Mouse (Mus musculus) midbrain, postnatal 0 days (tissue): ENCODE data around the gene Mrpl4. TPM values are rescaled to one million over a fixed set of nuclear protein-coding genes. Genes with fewer than 3 reads are reported as not detected.
"Not testable (repeated sequence)": the region's sequence is repeated elsewhere in the genome, so short reads cannot be mapped to it uniquely, and the experiment has no call there.

Experiments
- ATAC-seq: fragments of 200-750 bp; cut with Nextera tagmentation; 2 replicates; pipeline ENCODE4 v1.8.0; 2017; ENCODE audit warnings: moderate number of reproducible peaks, mild to moderate bottlenecking, moderate TSS enrichment, moderate library complexity; ENCODE audit not compliant: low FRiP score
- DNase-seq: peaks from one replicate; pipeline ENCODE4 v3.0.0-alpha.2; 2015; ENCODE audit warnings: low spot score
- H3K27ac ChIP-seq: fragments of 300-500 bp; sonication (generic); 2 replicates; pipeline ENCODE4 v1.5.1; 2014; ENCODE audit warnings: low read depth, mild to moderate bottlenecking, low read length, mixed read lengths
- H3K27me3 ChIP-seq: fragments of 300-500 bp; sonication (generic); 2 replicates; pipeline ENCODE4 v1.6.1; 2014; ENCODE audit warnings: low read length, control low read depth, mixed read lengths; ENCODE audit not compliant: insufficient read depth
- H3K36me3 ChIP-seq: fragments of 300-500 bp; sonication (generic); 2 replicates; pipeline ENCODE4 v1.6.1; 2014; ENCODE audit warnings: low read length, control low read depth, mixed read lengths; ENCODE audit not compliant: insufficient read depth
- H3K4me1 ChIP-seq: fragments of 300-500 bp; sonication (generic); 2 replicates; pipeline ENCODE4 v1.6.1; 2014; ENCODE audit warnings: mild to moderate bottlenecking, control low read depth, antibody characterized with exemption, low read length, mixed read lengths; ENCODE audit not compliant: insufficient read depth
- H3K4me2 ChIP-seq: fragments of 300-500 bp; sonication (generic); 2 replicates; pipeline ENCODE4 v1.6.1; 2014; ENCODE audit warnings: low read depth, mild to moderate bottlenecking, low read length, mixed read lengths; ENCODE audit not compliant: poor library complexity, severe bottlenecking
- H3K4me3 ChIP-seq: fragments of 300-500 bp; sonication (generic); 2 replicates; pipeline ENCODE4 v1.5.1; 2014; ENCODE audit warnings: low read depth, mild to moderate bottlenecking, low read length, moderate library complexity
- H3K9ac ChIP-seq: fragments of 300-500 bp; sonication (generic); replicated peaks from 2 replicates; pipeline ENCODE4 v1.6.1; 2014; ENCODE audit warnings: mild to moderate bottlenecking, low read length, moderate library complexity, mixed read lengths; ENCODE audit not compliant: poor library complexity, severe bottlenecking
- H3K9me3 ChIP-seq: fragments of 300-500 bp; sonication (generic); 2 replicates; pipeline ENCODE4 v1.6.1; 2016; ENCODE audit warnings: low read length, control low read depth
- CTCF ChIP-seq: IDR thresholded peaks from 2 replicates; pipeline ENCODE4 v1.5.1; 2016; ENCODE audit warnings: antibody characterized with exemption, mild to moderate bottlenecking
- WGBS: fragments of 180-500 bp; shearing (Covaris S2); extraction: QIAGEN DNeasy Blood & Tissue Kit; methylation state at CpG from one replicate; pipeline ENCODE4 v1.1.7; 2014; 5-methylcytosine and 5-hydroxymethylcytosine counted together
- microRNA counts: library from miRNA; unstranded; fragments of <30 nt; microRNA quantifications from one replicate; lab custom pipeline; 2015
- microRNA-seq: library from miRNA; unstranded; fragments of <30 nt; microRNA quantifications from one replicate; pipeline ENCODE4, GENCODE M21; 2016; ENCODE audit warnings: borderline number of aligned reads
- polyA plus RNA-seq: library from polyadenylated mRNA; unstranded; fragments of >200 nt; fragmentation: Nextera tagmentation; extraction: Ambion mirVana; gene quantifications from 2 replicates; pipeline ENCODE4 v1.2.1, GENCODE M21; 2015
- total RNA-seq: library from RNA; depleted of rRNA; stranded (reverse); fragments of >200 nt; gene quantifications from 2 replicates; pipeline ENCODE4 v1.2.3, GENCODE M21; 2014; rRNA removed

The Mrpl4 gene
- total and polyA plus RNA-seq, 2 experiments from 2014 or later = 62.9 to 105 TPM

- ATAC-seq (no peak), DNase-seq (no peak)
- H3K4me2 ChIP-seq = no peak overlapping the region
- no peak overlapping the region for H3K4me3 ChIP-seq
- 0 out of 2 replicates have a peak, but pooled peaks cover under 1% of the 10 kb centered on the region for H3K4me1 ChIP-seq
- no peak overlapping the region for H3K27ac ChIP-seq
- H3K9me3 ChIP-seq = no peaks in the 10 kb centered on the region
- peaks cover 3% of the 10 kb centered on the region; the same call in 1 of the 2 replicates for H3K27me3 ChIP-seq
- H3K9ac ChIP-seq = no peak overlapping the region
- no peaks in the 10 kb centered on the region for H3K36me3 ChIP-seq
- 90% methylated on average over 4 of the region's 4 CpGs for WGBS
- TF ChIP-seq CTCF = no peak
Observed at GRCm38 (mm10) chr9:21043563-21043962, 41.0 kb downstream of the Mrpl4 start.

- WGBS = 42% methylated on average over 1 of the region's 1 CpGs
- H3K4me1 ChIP-seq, DNase-seq, H3K27ac ChIP-seq, H3K27me3 ChIP-seq, ATAC-seq, H3K9ac ChIP-seq, H3K4me3 ChIP-seq, H3K36me3 ChIP-seq, H3K4me2 ChIP-seq, H3K9me3 ChIP-seq: not testable (repeated sequence)
Observed at GRCm38 (mm10) chr9:21044785-21045184, 42.2 kb downstream of the Mrpl4 start.

GRCm38 (mm10) chr9:21045235-21045634 is 42.7 kb downstream of the Mrpl4 start:
- no peaks in the 10 kb centered on the region for H3K27me3 ChIP-seq
- H3K4me3 ChIP-seq = no peak overlapping the region
- no peak for TF ChIP-seq CTCF
- H3K36me3 ChIP-seq = no peaks in the 10 kb centered on the region
- no peaks in the 10 kb centered on the region for H3K4me1 ChIP-seq
- no peak overlapping the region for H3K4me2 ChIP-seq
- no peak overlapping the region for H3K9ac ChIP-seq
- DNase-seq (no peak), ATAC-seq (no peak)
- H3K27ac ChIP-seq = no peak overlapping the region
- 82% methylated on average over 3 of the region's 3 CpGs for WGBS
- H3K9me3 ChIP-seq = no peaks in the 10 kb centered on the region

- no peak for DNase-seq
- no peak for ATAC-seq
- 65% methylated on average over 10 of the region's 10 CpGs for whole genome bisulfite sequencing
Observed at GRCm38 (mm10) chr9:21051578-21051977, 49.0 kb downstream of the Mrpl4 start.

More at GRCm38 (mm10) chr9:21051578-21051977, 49.0 kb downstream of the Mrpl4 start:
- H3K27ac ChIP-seq = no peak overlapping the region
- no peak overlapping the region for H3K4me2 ChIP-seq
- no peaks in the 10 kb centered on the region for H3K9me3 ChIP-seq
- no peaks in the 10 kb centered on the region for H3K36me3 ChIP-seq
- H3K9ac ChIP-seq = no peak overlapping the region
- no peak overlapping the region for H3K4me3 ChIP-seq
- H3K27me3 ChIP-seq = no peaks in the 10 kb centered on the region
- no peaks in the 10 kb centered on the region for H3K4me1 ChIP-seq
- TF ChIP-seq CTCF = no peak

MicroRNAs within 50 kb of the gene (microRNA counts, 519-probe panel; counts per million panel counts)
- microRNA mmu-miR-1900 (lab: Ali Mortazavi, UCI) = 528 counts per million, percentile 58 among the panel's probes with 10 or more counts

Small RNAs within 50 kb of the gene (microRNA-seq; reads per million reads assigned to microRNA genes)
- not detected for gene Mir1900

Other genes with a start within 250 kb of the Mrpl4 start
- 3.0 and 3.4 TPM in 2 replicates for gene Col5a3, start 187.7 kb upstream of the Mrpl4 start, total RNA-seq
- gene Col5a3, start 187.7 kb upstream of the Mrpl4 start, polyA plus RNA-seq = 0.74 and 0.83 TPM in 2 replicates
- not detected in 2 replicates for gene Rdh8, start 184.2 kb upstream of the Mrpl4 start, total RNA-seq
- not detected in 2 replicates for gene Rdh8, start 184.2 kb upstream of the Mrpl4 start, polyA plus RNA-seq
- 21.5 and 30.6 TPM in 2 replicates for gene A230050P20Rik, start 134.1 kb upstream of the Mrpl4 start, total RNA-seq
- gene A230050P20Rik, start 134.1 kb upstream of the Mrpl4 start, polyA plus RNA-seq = 24.7 and 28.5 TPM in 2 replicates
- 10.0 and 12.4 TPM in 2 replicates for gene Angptl6, start 123.0 kb upstream of the Mrpl4 start, total RNA-seq
- 13.4 and 17.0 TPM in 2 replicates for gene Angptl6, start 123.0 kb upstream of the Mrpl4 start, polyA plus RNA-seq
- gene Ppan, start 114.6 kb upstream of the Mrpl4 start, total RNA-seq = 42.0 and 52.6 TPM in 2 replicates
- 37.9 and 39.9 TPM in 2 replicates for gene Ppan, start 114.6 kb upstream of the Mrpl4 start, polyA plus RNA-seq
- gene Eif3g, start 104.1 kb upstream of the Mrpl4 start, total RNA-seq = 95.7 and 102 TPM in 2 replicates
- 227 and 232 TPM in 2 replicates for gene Eif3g, start 104.1 kb upstream of the Mrpl4 start, polyA plus RNA-seq
- gene Dnmt1, start 42.9 kb upstream of the Mrpl4 start, total RNA-seq = 94.6 and 97.7 TPM in 2 replicates
- gene Dnmt1, start 42.9 kb upstream of the Mrpl4 start, polyA plus RNA-seq = 40.8 and 42.1 TPM in 2 replicates
- 4.7 and 7.3 TPM in 2 replicates for gene S1pr2, start 26.0 kb upstream of the Mrpl4 start, total RNA-seq
- 5.5 and 7.2 TPM in 2 replicates for gene S1pr2, start 26.0 kb upstream of the Mrpl4 start, polyA plus RNA-seq
- 4.5 and 5.2 TPM in 2 replicates for gene Icam1, start 13.2 kb downstream of the Mrpl4 start, total RNA-seq
- 3.4 and 3.6 TPM in 2 replicates for gene Icam1, start 13.2 kb downstream of the Mrpl4 start, polyA plus RNA-seq
- gene Icam4, start 26.6 kb downstream of the Mrpl4 start, total RNA-seq = not detected in 2 replicates
- 0.30 TPM in 1 of 2 replicates, not detected in the other for gene Icam4, start 26.6 kb downstream of the Mrpl4 start, polyA plus RNA-seq
- 6.3 and 7.7 TPM in 2 replicates for gene Icam5, start 29.3 kb downstream of the Mrpl4 start, total RNA-seq
- 4.1 and 4.2 TPM in 2 replicates for gene Icam5, start 29.3 kb downstream of the Mrpl4 start, polyA plus RNA-seq
- gene Zglp1, start 64.4 kb downstream of the Mrpl4 start, total RNA-seq = 10.7 TPM in 1 of 2 replicates, not detected in the other
- gene Zglp1, start 64.4 kb downstream of the Mrpl4 start, polyA plus RNA-seq = 0.20 TPM in 1 of 2 replicates, not detected in the other
- 2.4 and 2.7 TPM in 2 replicates for gene Gm49373, start 70.4 kb downstream of the Mrpl4 start, total RNA-seq
- 0.90 and 0.94 TPM in 2 replicates for gene Gm49373, start 70.4 kb downstream of the Mrpl4 start, polyA plus RNA-seq
- 67.3 and 81.3 TPM in 2 replicates for gene Fdx1l, start 70.9 kb downstream of the Mrpl4 start, total RNA-seq
- gene Fdx1l, start 70.9 kb downstream of the Mrpl4 start, polyA plus RNA-seq = 86.5 and 95.3 TPM in 2 replicates
- 2.1 and 5.8 TPM in 2 replicates for gene Gm38431, start 89.3 kb downstream of the Mrpl4 start, total RNA-seq
- 0.38 and 0.48 TPM in 2 replicates for gene Gm38431, start 89.3 kb downstream of the Mrpl4 start, polyA plus RNA-seq
- 38.7 and 41.0 TPM in 2 replicates for gene Raver1, start 89.3 kb downstream of the Mrpl4 start, total RNA-seq
- gene Raver1, start 89.3 kb downstream of the Mrpl4 start, polyA plus RNA-seq = 20.2 and 20.7 TPM in 2 replicates
- 9.8 and 9.9 TPM in 2 replicates for gene Tyk2, start 128.5 kb downstream of the Mrpl4 start, total RNA-seq
- gene Tyk2, start 128.5 kb downstream of the Mrpl4 start, polyA plus RNA-seq = 4.8 and 5.4 TPM in 2 replicates
- gene Cdc37, start 147.2 kb downstream of the Mrpl4 start, total RNA-seq = 29.0 and 37.7 TPM in 2 replicates
- gene Cdc37, start 147.2 kb downstream of the Mrpl4 start, polyA plus RNA-seq = 179 and 186 TPM in 2 replicates
- 40.7 and 46.5 TPM in 2 replicates for gene Pde4a, start 163.0 kb downstream of the Mrpl4 start, total RNA-seq
- 59.8 and 63.8 TPM in 2 replicates for gene Pde4a, start 163.0 kb downstream of the Mrpl4 start, polyA plus RNA-seq
- gene Keap1, start 236.6 kb downstream of the Mrpl4 start, total RNA-seq = 72.5 and 89.7 TPM in 2 replicates
- 60.6 and 67.7 TPM in 2 replicates for gene Keap1, start 236.6 kb downstream of the Mrpl4 start, polyA plus RNA-seq
- 4.2 and 5.2 TPM in 2 replicates for gene S1pr5, start 245.7 kb downstream of the Mrpl4 start, total RNA-seq
- gene S1pr5, start 245.7 kb downstream of the Mrpl4 start, polyA plus RNA-seq = 2.7 and 2.9 TPM in 2 replicates